In genomic region chr16:77665781-77666180, GRCm38 (mm10) we compare ENCODE assay signal across 25 mouse cellular contexts.
DNase-seq lines count a peak whose midpoint lies in the region; ATAC-seq lines count a peak whose summit lies in the region.
"Had no signal": no experiment of that assay in that cellular context is flagged by ENCODE, and none has a peak within 500 bp of the region (broad histone marks: within the 10 kb centered on the region; RNA-seq: fewer than 3 reads in every experiment).

No protein-coding gene starts in this region.

- H3K4me2 ChIP-seq in heart, embryonic 13.5 days = no peak overlapping the region
- H3K4me2 ChIP-seq in hindbrain, embryonic 15.5 days = no peak overlapping the region
- H3K4me2 ChIP-seq: embryonic facial prominence, embryonic 15.5 days; stomach, embryonic 15.5 days had no signal

- 44% methylated on average over 4 of the region's 4 CpGs for WGBS in heart, embryonic 13.5 days
- WGBS in hindbrain, embryonic 15.5 days = 81% methylated on average over 4 of the region's 4 CpGs
- WGBS in hindbrain, embryonic 10.5 days = 88% methylated on average over 4 of the region's 4 CpGs

- no peak overlapping the region for H3K4me3 ChIP-seq in heart, embryonic 13.5 days
- H3K4me3 ChIP-seq in hindbrain, embryonic 15.5 days = no peak overlapping the region
- no peak overlapping the region for H3K4me3 ChIP-seq in hindbrain, embryonic 10.5 days
- H3K4me3 ChIP-seq: embryonic facial prominence, embryonic 15.5 days; limb, embryonic 10.5 days; myocyte; stomach, embryonic 15.5 days had no signal

- H3K36me3 ChIP-seq in heart, embryonic 13.5 days = peaks cover 10% of the 10 kb centered on the region
- no peaks in the 10 kb centered on the region for H3K36me3 ChIP-seq in hindbrain, embryonic 15.5 days
- peaks cover 10% of the 10 kb centered on the region for H3K36me3 ChIP-seq in hindbrain, embryonic 10.5 days
- H3K36me3 ChIP-seq: stomach, embryonic 15.5 days had no signal

- no peaks in the 10 kb centered on the region for H3K9me3 ChIP-seq in heart, embryonic 13.5 days
- H3K9me3 ChIP-seq in hindbrain, embryonic 15.5 days = no peaks in the 10 kb centered on the region
- H3K9me3 ChIP-seq in hindbrain, embryonic 10.5 days = no peaks in the 10 kb centered on the region
- H3K9me3 ChIP-seq: embryonic facial prominence, embryonic 15.5 days; limb, embryonic 10.5 days; stomach, embryonic 15.5 days had no signal

- no peak for ATAC-seq in heart, embryonic 13.5 days (ENCODE audit: extremely low read depth, insufficient number of reproducible peaks, low FRiP score, low TSS enrichment)
- ATAC-seq in hindbrain, embryonic 15.5 days (ENCODE audit: low FRiP score, low read depth) = no peak
- ATAC-seq: forebrain, embryonic 14.5 days; intestine, embryonic 16.5 days; Patski had no signal

- H3K27me3 ChIP-seq in heart, embryonic 13.5 days (replicated peaks) = no peaks in the 10 kb centered on the region
- no peaks in the 10 kb centered on the region for H3K27me3 ChIP-seq in hindbrain, embryonic 15.5 days
- no peaks in the 10 kb centered on the region for H3K27me3 ChIP-seq in hindbrain, embryonic 10.5 days (ENCODE audit: insufficient read depth, poor library complexity, severe bottlenecking)
- H3K27me3 ChIP-seq: embryonic facial prominence, embryonic 15.5 days; Patski; stomach, embryonic 15.5 days had no signal

- intact Hi-C loops in heart, postnatal 14 days (cut with DNase I) = no loop called here

- no peak for DNase-seq in heart, postnatal 14 days
- DNase-seq in hindbrain, embryonic 10.5 days (ENCODE audit: low spot score) = no peak
- peak; percentile 32 for DNase-seq in lung, postnatal 25 days (ENCODE audit: low spot score)
- DNase-seq in lung, postnatal 10 days = no peak
- peak; percentile 45 for DNase-seq in lung, postnatal 36 days
- no peak for DNase-seq in gastrocnemius, postnatal 10 days
- DNase-seq: adrenal gland, postnatal 36 days; cerebellum, adult 9-11 months; gastrocnemius, postnatal 14 days; heart, adult 18-20 months; kidney, adult 9 months; kidney, postnatal 14 days; liver; midbrain, embryonic 14.5 days; thymus, adult 2 months; thymus, postnatal 4 days had no signal

- H3K4me1 ChIP-seq in heart, embryonic 13.5 days = peaks cover 24% of the 10 kb centered on the region
- peaks cover 44% of the 10 kb centered on the region for H3K4me1 ChIP-seq in hindbrain, embryonic 15.5 days (replicated peaks)
- H3K4me1 ChIP-seq in hindbrain, embryonic 10.5 days (replicated peaks) = peaks cover 12% of the 10 kb centered on the region

- H3K9ac ChIP-seq in heart, embryonic 13.5 days = no peak overlapping the region
- H3K9ac ChIP-seq in hindbrain, embryonic 15.5 days = no peak overlapping the region
- H3K9ac ChIP-seq: embryonic facial prominence, embryonic 15.5 days; stomach, embryonic 15.5 days had no signal

- H3K27ac ChIP-seq in heart, embryonic 13.5 days (replicated peaks) = peak overlapping the region; percentile 66
- 0 out of 2 replicates have a peak overlapping the region, but pooled peaks have one; percentile 35 for H3K27ac ChIP-seq in hindbrain, embryonic 15.5 days (replicated peaks)
- no peak overlapping the region for H3K27ac ChIP-seq in hindbrain, embryonic 10.5 days
- H3K27ac ChIP-seq: embryonic facial prominence, embryonic 15.5 days; limb, embryonic 10.5 days; stomach, embryonic 15.5 days had no signal

Comparison
In these comparisons a context has a peak if more than half of its experiments do, and no peak if none do; other contexts are left out.
1. DNase-seq: peak in lung, postnatal 25 days (single experiment) and lung, postnatal 36 days (single experiment); none in heart, postnatal 14 days (0 of 2), hindbrain, embryonic 10.5 days (single experiment), lung, postnatal 10 days (single experiment) and gastrocnemius, postnatal 10 days (single experiment).